Mouse (Mus musculus) ovary, postnatal 10 days (tissue): ENCODE measurements around the gene Rab7b.

Source experiments
- DNase-seq: peaks from one replicate; pipeline ENCODE4 v3.0.0; 2022; ENCODE audit warnings: low spot score

The Rab7b gene

DNA sequence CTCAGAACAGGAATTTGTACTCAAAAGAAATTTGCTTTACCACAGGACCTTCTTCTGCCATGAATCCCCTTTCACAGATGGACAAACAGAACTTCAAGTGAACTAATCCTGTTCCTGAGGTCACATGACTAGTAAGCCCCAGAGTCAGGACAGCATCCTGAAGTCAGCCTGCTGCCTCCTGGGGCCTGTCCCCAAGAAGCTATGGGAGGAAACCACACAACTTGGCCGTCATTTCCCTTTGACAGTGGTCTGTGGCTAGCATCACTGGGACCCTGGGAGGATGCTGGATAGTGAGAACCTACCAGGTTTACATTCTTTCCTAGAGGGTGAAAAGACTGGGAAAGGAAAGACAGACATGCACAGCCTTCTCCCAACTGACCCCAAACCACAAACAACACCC is 50.3 kb downstream of the Rab7b start:
- DNase-seq = no peak

DNA sequence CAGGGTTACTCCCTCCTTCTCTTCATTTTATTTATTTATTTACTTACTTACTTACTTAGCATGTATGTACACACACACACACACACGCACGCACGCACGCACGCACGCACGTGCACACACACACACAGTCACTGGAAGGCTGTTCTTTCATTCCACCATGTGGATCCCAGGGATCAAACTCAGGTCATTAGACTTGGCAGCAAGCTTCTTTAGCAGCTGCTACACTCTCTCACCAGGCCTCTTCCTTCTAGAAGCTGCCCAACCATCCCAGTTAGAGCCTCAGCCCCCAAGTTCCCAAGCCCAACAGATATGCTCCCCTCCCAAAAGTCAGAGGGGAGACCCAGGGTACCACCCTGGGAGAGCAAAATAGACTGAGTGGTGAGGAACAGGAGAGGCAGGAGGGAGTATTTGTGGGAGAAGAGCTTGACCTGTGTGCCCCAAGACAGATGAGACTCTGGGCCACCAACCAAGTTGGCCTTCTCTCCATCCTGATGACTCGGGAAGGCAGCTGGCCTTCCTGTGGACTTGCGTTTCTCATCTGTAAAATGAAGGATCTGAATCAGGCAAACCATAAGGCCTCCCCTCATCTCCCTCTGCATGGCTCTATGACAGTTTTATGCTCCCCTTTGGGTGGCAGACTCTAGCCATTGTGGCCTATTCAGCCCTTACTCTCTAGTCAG is 51.1 kb downstream of the Rab7b start:
- DNase-seq = no peak

- no peak for DNase-seq
These were observed 55.5 kb downstream of the Rab7b start, which contains the start of gene Slc26a9 for GRCm38 (mm10) chr1:131743868-131744464. Slc26a9 (plus strand) TSS chr1:131744022.

GRCm38 (mm10) chr1:131745391-131745790 is 56.9 kb downstream of the Rab7b start:
- no peak for DNase-seq

DNA sequence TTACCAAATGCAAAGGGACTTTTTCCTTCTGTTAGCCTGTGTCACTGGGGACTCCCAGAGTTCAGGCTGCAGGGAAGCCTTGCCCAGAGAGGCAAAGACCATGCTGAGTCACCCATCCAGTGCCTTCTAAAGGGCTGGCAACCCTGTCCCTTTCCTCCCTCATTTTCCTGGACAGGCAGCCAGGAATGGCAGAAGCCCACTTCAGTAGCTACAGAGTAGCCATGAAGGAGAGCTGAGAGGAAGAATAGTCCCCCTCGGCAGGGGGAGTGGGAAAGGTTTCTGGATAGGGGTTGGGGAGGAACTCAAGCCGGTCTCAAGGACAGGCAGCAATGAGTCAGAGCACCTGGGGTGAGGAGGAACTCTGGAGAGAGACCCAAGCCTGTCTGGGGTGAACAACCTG is 59.3 kb downstream of the Rab7b start:
- no peak for DNase-seq

DNA sequence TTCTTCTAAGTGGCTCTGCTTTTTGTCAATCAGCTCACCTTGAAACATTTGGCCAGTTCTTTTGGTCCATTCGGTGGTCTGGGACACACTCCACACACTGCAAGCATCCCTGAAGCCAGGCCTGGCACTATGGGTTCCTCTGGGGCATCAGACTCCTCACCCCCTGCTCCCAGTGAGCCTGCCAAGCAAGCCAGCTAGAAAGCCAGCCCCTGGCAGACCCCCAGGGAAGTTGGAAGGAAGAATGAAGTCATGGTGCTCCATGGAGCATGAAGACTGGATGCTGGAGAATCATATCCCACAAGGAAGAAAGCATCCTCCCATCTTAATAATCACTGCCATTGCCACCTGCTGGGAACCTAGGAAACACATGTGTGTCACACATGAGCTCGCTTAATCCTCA is 60.1 kb downstream of the Rab7b start:
- DNase-seq = no peak

GRCm38 (mm10) chr1:131749706-131750545 is 61.4 kb downstream of the Rab7b start:
- DNase-seq = no peak

- DNase-seq = no peak
These were observed 62.8 kb downstream of the Rab7b start for GRCm38 (mm10) chr1:131751181-131751890.

GRCm38 (mm10) chr1:131751891-131752311 is 63.4 kb downstream of the Rab7b start:
- no peak for DNase-seq

- no peak for DNase-seq
These were observed 65.8 kb downstream of the Rab7b start for GRCm38 (mm10) chr1:131754212-131754829.

GRCm38 (mm10) chr1:131754916-131755315 is 66.4 kb downstream of the Rab7b start:
- no peak for DNase-seq

GRCm38 (mm10) chr1:131757211-131757610 is 68.7 kb downstream of the Rab7b start:
- no peak for DNase-seq

- DNase-seq = no peak
These were observed 70.3 kb downstream of the Rab7b start for GRCm38 (mm10) chr1:131758796-131759195.

- no peak for DNase-seq
These were observed 71.4 kb downstream of the Rab7b start for GRCm38 (mm10) chr1:131759667-131760427.

- no peak for DNase-seq
These were observed 71.9 kb downstream of the Rab7b start for GRCm38 (mm10) chr1:131760428-131760820.

- DNase-seq = no peak
These were observed 72.8 kb downstream of the Rab7b start for GRCm38 (mm10) chr1:131761079-131761831.

DNA sequence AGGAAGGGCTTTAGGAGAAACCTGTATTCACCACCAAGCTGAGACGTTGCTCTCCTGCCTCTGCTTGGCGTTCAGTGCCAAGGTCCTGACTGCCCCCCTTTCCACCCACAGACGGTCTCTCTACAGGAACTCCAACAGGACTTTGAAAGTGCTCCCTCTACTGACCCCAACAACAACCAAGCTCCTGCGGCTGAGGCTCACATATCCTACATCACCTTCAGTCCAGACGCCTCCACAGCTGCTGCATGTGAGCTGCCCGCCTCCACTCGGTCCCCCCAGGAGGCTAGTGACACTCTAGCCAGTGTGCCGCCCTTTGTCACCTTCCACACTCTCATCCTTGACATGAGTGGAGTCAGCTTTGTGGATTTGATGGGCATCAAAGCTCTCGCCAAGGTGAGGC is 75.2 kb downstream of the Rab7b start:
- DNase-seq = no peak

- DNase-seq = no peak
These were observed 76.3 kb downstream of the Rab7b start for GRCm38 (mm10) chr1:131764581-131765338.
